Mouse (Mus musculus): ENCODE results near the gene Kif4.

Kif4 gene

GRCm38 (mm10) chrX:100734359-100734758 is 108.8 kb downstream of the Kif4 start:
- no peak for DNase-seq

GRCm38 (mm10) chrX:100738918-100739317 is 113.4 kb downstream of the Kif4 start:
- peak; percentile 68 for DNase-seq

- no peak for DNase-seq
Observed at GRCm38 (mm10) chrX:100739443-100739842, 113.9 kb downstream of the Kif4 start.

GRCm38 (mm10) chrX:100740785-100741184 is 115.2 kb downstream of the Kif4 start:
- no peak for DNase-seq

GRCm38 (mm10) chrX:100741940-100742339 is 116.4 kb downstream of the Kif4 start:
- DNase-seq = peak; percentile 88

- DNase-seq = no peak
Observed at GRCm38 (mm10) chrX:100765855-100766254, 140.3 kb downstream of the Kif4 start.

GRCm38 (mm10) chrX:100767181-100767884 is 141.8 kb downstream of the Kif4 start, which contains the start of gene Dlg3:
Dlg3 (plus strand) TSS chrX:100767722.
- peak; percentile 66 for DNase-seq

- no peak for DNase-seq
Observed at GRCm38 (mm10) chrX:100767885-100768626, 142.5 kb downstream of the Kif4 start.

GRCm38 (mm10) chrX:100769281-100769680 is 143.7 kb downstream of the Kif4 start:
- no peak for DNase-seq

GRCm38 (mm10) chrX:100774341-100774811 is 148.8 kb downstream of the Kif4 start:
- DNase-seq = peak; percentile 40

GRCm38 (mm10) chrX:100775405-100775804 is 149.9 kb downstream of the Kif4 start:
- DNase-seq = no peak

- peak; percentile 45 for DNase-seq
Observed at GRCm38 (mm10) chrX:100776494-100776893, 151.0 kb downstream of the Kif4 start.

Data from right cerebral cortex, postnatal 14 days (tissue).